Mouse (Mus musculus): ENCODE measurements around the gene B4galt1.

- TF ChIP-seq CTCF (IDR thresholded peaks at IDR 0.05; ENCODE audit: low read depth) (no peak), EP300 (IDR thresholded peaks at IDR 0.05; ENCODE audit: low read depth) (no peak)
Observed at GRCm38 (mm10) chr4:40802787-40803186, 51.0 kb downstream of the B4galt1 start.
